Mouse (Mus musculus) liver (tissue): ENCODE results near the gene 0610010K14Rik.

Experiments used
- DNase-seq: peaks from one replicate; pipeline ENCODE4 v3.0.0-alpha.2; 2020; ENCODE audit warnings: mixed read lengths

0610010K14Rik gene

DNA sequence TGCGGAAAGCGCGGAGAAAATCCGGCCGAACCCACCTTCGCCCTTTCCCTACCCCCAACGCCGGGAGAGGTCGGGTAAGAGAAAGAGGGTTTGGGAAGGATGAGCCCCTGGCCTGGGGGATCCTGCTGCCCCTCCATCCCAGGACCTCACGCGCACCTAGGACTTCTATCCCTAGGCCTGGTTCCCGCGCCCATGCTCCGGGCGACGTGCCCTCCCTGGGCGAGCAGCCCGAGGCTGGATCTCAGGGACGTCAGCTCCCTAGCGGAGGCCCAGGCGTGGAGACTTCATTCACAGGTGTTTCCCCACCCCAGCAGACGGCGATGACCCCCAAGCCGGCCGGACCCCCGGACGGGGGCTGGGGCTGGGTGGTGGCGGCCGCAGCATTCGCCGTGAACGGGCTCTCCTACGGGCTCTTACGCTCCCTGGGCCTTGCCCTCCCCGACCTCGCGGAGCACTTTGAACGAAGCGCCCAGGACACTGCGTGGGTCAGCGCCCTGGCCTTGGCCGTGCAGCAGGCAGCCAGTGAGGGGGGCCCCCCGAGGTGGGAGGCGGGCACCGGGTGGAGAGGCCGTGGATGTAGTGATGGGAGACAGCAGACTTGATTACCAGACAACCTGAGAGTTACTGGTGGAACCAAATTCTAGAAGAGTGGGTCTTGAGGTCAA is 23.4 kb downstream of the 0610010K14Rik start:
- DNase-seq, result no peak

DNA sequence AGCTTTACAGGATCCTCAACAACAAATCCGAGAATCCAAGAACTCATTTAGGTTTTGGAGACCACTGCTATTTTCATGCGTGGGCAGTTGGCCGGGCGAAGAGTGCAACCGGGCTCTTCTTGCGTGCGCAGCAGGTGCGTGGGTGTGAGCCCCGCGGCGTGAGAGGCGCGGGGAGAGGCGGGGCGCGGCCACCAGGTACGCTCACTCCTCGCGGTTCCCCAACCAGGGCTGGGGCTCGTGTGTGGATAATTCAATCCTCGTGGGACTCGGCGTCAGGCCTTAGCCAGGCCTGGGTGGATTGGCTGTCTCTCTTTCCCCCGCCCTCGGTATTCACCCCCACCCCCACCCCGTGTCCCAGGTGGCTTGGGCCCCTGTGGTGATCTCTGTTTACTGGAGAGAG is 24.0 kb downstream of the 0610010K14Rik start:
- DNase-seq, result no peak

DNA sequence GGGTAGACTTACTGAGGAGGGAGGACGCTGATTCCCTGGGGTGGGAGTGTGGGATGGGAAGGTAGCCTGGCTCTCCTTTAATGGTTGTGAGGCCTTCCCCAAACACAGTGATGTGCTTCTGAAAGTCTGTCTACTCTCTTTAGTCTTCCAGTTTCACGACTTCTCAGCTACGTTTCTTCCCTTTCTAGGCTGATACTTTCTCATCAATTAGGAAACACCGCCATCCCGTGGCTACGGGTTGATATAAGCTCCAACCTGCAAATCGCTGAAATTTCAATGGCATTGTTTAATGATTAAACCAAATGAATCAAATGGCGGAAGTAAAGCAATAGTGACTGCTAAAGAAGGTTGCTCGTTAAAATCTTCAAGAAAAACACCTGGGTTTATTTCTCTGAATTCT is 24.8 kb downstream of the 0610010K14Rik start:
- DNase-seq, result peak; percentile 55

DNA sequence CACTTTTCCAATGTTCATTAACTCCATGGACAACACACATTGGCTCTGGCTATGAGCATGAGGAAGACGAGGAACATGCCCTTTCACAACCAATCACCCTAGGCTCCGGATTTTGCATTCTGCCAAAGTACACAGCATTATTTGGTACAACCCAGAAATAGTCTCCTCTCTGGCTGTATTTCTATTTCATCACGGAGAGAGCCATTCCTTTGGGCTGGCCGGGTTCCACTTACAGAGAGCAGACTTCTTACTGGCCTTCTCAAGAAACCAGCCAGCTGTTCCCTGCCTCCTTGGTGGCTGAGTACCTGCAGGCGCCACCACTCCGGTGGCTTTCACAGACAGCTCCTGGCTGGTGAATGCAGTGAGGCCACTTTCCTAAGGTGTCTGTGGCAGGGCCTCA is 25.3 kb downstream of the 0610010K14Rik start, which contains the start of gene Slc16a11:
Gene Slc16a11 (plus strand): TSS at position 330 of the 400 bp plus-strand sequence.
- DNase-seq, result no peak

DNA sequence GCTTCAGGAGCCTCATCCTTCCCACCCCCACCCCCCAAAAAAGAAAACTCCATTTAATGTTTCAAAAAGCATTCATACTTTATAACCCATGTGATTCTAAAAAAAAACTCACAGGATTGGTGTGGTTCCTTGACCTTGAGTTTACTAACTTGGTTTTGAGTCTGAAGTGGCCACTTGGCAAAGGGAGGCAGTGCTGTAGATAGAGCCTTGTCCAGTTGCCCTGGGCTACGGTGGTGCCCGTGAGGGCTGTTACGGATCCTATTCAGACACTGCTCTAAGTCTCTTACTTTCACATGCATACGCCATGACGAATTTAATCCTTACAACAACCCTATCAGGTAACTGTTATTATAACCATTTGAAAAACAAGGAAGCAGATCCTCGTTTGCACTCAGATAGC is 25.7 kb downstream of the 0610010K14Rik start:
- DNase-seq, result no peak

DNA sequence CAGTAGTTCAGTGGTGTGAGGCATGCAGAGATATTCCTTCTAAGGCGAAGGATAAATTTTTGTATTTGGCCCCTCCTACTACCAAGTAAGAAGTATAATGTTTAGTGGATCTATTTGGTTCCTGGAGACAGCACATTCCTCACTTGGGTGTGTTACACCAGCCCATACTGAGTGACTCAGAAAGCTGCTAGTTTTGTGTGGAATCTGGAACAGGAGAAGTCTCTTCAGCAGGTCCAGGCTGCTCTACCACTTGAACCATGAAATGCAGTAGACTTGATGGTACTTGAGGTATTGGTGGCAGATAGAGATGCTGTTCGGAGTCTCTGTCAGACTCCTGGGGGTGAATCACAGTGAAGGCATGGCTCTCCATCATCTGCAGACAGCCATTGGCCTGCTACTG is 27.0 kb downstream of the 0610010K14Rik start:
- no peak for DNase-seq

DNA sequence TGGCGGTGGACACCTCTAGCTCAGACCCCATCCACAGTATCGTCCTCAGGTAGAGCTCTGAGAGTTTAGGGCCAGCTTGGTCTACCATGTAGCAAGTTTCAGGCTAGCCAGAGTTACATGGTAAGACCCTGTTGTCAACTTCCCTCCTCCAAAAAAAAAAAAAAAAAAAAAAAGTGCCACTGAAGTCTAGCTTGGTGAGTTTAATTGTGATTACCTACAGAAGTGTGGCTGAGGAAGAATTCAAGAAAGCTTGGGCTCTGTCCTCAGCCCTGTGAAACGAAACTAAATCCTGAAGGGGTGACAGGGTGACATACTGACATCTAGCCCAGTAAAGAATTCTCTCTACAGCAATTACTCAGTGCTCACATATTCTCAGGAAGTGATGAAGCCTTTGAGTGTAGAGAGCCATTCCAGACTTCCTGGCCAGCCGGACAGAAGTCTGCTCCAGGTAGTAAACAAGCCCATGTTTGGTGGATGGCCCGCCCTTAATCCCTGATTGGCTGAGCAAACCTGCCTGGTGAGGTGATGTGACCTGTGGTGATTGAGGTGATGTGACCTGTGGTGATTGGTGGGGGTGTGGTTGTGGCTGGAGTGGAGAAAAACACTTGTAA is 28.8 kb downstream of the 0610010K14Rik start:
- DNase-seq, result no peak

DNA sequence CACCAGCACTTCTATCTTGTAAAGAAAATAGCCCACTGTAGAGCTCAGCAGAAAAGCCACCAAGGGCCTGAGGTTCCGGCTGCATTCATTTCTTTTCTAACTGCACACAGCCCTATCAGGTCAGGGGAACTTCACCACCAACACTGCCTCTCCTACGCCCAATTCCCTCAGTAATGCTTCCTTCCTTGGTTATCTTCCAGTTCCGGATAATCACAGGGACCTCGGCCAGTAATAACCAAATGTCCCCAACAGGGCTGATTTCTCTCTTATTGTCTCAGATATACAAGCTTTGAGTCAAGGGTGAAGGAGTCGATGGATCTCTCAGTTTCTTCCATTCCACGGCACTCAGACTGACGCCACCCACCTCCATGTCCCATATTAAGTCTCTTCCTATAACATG is 30.4 kb downstream of the 0610010K14Rik start:
- DNase-seq, result no peak

DNA sequence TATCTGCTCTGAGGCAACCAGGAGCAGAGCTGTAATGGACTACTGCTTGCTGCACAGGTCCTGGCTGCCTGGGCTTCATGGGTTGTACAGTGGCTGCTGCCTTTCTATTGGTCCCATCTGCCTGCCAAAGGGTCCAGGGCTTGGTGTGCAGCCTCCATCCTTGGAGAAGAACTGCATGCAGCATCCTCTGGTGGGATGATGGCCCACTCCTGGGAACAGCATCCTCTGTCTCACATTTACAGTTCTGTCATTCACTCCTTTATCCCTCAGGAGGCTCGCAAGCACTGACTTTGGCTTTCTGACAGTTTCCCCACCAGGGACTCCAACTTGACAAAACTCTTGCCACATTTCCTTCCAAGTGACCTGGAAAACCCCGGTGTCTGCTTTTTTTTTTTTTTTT is 30.9 kb downstream of the 0610010K14Rik start:
- DNase-seq, result no peak

DNA sequence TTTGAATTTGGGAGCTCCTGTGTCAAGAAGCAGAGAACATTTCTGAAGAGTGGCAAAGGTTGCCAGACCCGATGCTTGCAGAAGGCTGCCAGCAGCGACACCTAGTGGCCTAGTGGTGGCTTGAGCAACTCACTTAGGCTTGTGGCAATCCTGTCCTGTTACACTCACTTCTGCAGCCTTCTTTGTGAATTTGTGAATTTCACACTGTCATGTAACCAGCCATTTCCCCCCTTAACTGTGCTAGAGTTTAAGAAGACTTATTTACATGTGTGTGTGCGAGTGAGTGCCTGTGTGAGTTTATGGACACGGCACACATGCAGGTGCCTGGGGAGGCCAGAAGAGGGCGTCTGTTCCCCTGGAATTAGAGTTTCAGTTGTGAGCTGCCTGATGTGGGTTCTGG is 36.0 kb downstream of the 0610010K14Rik start:
- peak; percentile 87 for DNase-seq

DNA sequence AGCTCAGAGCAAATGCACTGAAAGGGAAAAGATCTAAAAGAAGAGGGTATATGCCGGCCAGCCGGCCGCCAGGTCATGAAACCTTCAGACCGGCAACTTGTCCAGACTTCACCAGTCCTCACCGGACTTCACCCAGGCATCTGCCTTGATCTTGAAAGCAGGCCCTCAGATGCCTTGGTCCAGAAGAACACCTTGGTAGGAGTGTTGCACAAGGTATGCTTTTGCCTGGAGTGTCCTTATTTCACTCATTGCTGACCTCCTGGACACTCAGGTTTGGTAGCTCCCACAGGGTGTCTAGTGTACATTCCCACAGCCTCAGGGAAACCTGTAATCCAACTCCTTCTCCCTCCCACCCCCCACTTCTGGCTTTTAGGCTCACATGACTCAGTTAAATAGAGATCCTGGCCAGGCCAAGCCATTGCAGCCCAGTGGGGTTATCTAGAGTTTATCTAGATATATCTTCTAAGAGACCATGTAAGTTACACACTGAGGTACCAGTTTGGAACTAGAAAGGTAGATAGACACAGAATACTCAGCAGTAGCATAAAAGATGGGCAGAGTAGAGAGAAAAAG is 37.6 kb downstream of the 0610010K14Rik start:
- DNase-seq, result no peak

DNA sequence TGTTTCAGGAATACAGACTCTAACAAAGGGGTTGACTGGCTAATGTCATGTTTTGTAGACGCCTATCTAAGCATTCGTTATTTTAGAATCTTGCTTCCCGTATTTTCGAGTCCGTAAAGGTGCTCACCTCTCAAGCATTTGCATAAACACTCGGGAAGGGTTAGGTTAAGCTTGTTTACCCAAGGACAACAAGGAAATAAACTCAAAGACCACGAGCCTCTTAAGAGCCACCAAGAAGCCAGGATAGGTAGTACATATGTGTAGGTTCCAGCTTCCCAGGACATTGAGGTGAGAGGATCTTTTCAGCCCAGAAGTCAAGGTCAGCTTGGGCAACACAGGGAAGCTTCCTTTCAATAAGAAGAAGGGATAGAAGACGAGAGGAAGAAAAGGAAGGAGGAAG is 38.6 kb downstream of the 0610010K14Rik start:
- DNase-seq, result no peak

DNA sequence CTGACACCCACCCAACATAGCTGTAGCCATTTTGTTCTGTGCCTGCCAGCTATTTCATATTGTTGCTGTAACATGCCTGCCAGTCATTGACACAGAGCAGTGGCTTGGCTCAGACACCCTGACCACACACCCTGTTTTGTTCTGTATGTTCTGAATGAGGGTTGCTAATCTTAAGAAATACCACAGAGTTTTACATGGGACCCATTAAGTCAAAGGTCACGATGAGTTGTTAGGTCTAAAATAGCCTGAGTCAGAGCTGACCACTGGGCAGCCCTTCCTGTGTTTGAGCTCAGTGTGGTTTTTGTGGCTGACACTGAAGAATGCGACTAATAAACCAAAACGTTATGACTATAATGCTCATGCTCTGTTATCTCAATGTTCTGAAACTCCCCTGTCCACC is 39.4 kb downstream of the 0610010K14Rik start:
- DNase-seq, result no peak

DNA sequence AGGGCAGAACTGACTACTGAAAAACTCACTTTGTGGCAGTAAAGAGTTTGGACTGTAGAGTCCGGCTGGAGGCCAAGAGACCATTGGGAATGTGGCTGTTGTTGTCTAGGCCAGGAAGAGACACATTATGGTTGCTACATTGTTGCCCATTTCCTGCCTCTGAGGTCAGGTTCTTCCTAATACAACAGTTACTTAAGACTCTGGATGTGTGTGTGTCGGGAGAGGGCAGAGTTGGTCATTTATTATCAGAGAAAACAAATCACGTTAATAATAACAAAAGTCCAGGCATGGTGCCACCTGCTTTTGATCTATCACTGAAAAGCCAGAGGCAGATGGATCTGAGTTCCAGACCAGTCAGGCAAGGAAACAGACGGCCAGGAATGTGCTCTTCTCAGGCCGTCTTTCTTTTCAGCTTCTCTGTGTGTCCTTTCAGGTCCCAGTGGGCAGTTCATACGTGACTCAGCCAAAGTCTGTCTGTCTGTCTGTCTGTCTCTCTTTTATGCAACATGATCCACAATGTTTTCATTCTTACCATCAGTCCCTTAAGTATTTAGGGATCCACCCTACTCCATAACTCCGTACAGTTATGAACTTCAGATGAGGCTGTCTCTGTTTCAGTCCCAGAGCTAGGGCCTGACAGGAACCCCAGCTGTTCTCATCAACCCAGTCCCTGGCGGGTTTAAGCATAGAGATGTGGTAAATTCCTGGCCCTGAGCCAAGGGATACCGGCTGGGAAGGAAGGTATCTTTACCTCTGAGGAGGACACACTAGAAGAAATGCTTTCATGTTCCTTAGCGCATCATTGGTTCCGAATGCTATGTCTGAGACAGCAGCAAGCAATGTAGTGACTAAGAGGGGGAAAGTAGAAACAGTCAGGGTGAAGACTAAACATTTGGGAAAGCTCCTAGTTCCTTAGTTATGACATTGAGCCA is 44.1 kb downstream of the 0610010K14Rik start:
- DNase-seq, result no peak

DNA sequence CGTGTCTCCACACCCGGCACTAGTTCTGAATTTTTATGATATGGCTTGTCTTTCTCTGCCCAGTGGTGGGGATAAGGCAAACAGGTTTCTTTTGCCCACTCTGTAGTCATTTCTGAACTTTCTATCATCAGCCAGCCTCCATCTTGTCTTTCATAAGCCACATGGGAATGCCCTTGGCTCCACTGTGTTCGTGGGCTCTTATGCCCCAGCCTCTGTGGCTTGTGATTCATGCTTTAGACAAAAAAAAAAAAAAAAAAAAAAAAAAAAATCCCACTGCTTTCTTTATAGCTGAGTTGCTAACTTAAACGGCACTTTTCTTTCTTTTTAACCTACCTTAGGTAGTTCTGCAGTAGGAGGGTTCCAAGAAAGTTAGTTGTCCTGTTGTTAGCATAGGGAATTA is 45.6 kb downstream of the 0610010K14Rik start:
- DNase-seq, result no peak

DNA sequence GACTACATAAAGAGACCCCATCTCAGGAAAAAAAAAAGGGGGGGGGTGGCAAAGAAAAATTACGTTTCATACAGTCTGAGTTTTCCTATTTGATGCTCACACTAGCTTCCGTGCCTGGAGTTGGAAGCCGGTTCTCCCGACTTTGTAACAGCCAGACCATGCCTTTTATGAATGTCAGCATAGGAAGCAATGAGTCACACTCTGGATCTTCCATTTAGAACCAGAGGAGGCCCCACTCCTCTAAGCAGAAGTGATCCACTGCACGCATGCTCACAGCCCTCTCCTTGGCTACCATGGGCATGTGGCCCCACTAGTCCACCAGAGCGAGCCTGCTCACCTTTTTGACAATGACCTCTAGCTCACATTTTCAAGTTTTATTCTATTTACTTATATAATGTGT is 46.5 kb downstream of the 0610010K14Rik start:
- no peak for DNase-seq

DNA sequence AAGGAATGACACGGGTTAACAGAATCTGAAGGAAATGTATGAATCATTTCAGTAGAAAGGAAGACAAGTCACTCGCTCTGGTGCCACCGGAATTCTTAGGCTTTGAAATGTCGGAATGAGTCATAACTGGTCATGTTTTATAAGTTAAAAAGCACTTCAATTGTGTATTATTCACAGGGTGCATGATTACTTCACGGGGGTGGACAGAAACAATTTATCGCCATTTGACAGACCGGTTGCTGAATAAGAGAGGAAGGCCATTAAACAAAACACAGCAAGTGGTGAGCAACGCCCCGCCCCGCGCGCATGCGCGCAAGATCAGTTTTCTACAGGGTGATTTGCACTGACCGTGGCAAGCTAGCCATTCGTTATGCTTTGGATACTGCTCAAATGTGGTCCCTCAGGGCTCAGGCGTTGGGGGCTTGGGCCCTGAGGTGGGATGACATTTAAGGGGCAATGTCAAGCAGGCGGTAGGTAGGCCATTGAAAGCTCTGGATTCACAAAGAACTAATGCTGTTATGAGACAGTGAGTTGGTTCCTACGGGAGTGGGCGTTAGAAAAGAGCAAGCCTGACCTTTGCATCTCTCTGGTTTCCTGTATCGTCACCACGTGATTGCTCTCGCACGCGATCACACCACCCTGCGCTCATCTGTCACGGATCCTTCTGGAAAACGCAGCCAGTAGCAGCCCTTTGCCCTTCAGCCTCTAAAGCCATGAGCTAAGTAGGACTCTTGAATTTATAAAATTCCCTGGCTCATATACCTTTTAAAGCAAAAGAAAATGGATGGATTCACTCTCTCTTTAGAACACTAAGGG is 48.2 kb downstream of the 0610010K14Rik start:
- no peak for DNase-seq
